Mouse (Mus musculus) hindbrain, embryonic 15.5 days (tissue): ENCODE data around the gene Gm28635. TPM values are rescaled to one million over a fixed set of nuclear protein-coding genes. Genes with fewer than 3 reads are reported as not detected.
"Not testable (repeated sequence)": the region's sequence is repeated elsewhere in the genome, so short reads cannot be mapped to it uniquely, and the experiment has no call there.

Experiments
- ATAC-seq: fragments of 200-750 bp; cut with Nextera tagmentation; 2 replicates; pipeline ENCODE4 v1.8.0; 2017; ENCODE audit warnings: low read depth, moderate number of reproducible peaks, moderate TSS enrichment; ENCODE audit not compliant: low FRiP score
- H3K27ac ChIP-seq: fragments of 300-500 bp; sonication (generic); replicated peaks from 2 replicates; pipeline ENCODE4 v1.5.1; 2015; ENCODE audit warnings: mild to moderate bottlenecking, inconsistent platforms
- H3K27me3 ChIP-seq: fragments of 300-500 bp; sonication (generic); 2 replicates; pipeline ENCODE4 v1.6.1; 2015; ENCODE audit warnings: control low read depth, inconsistent platforms
- H3K36me3 ChIP-seq: fragments of 300-500 bp; sonication (generic); 2 replicates; pipeline ENCODE4 v1.6.1; 2015; ENCODE audit warnings: control low read depth, inconsistent platforms
- H3K4me1 ChIP-seq: fragments of 300-500 bp; sonication (generic); replicated peaks from 2 replicates; pipeline ENCODE4 v1.6.1; 2015; ENCODE audit warnings: control low read depth, inconsistent platforms
- H3K4me2 ChIP-seq: fragments of 300-500 bp; sonication (generic); 2 replicates; pipeline ENCODE4 v1.6.1; 2015; ENCODE audit warnings: moderate library complexity, mild to moderate bottlenecking, inconsistent platforms
- H3K4me3 ChIP-seq: fragments of 300-500 bp; sonication (generic); 2 replicates; pipeline ENCODE4 v1.5.1; 2015; ENCODE audit warnings: mild to moderate bottlenecking, inconsistent platforms
- H3K9ac ChIP-seq: fragments of 300-500 bp; sonication (generic); 2 replicates; pipeline ENCODE4 v1.6.1; 2015; ENCODE audit warnings: inconsistent platforms
- H3K9me3 ChIP-seq: fragments of 300-500 bp; sonication (generic); 2 replicates; pipeline ENCODE4 v1.6.1; 2016; ENCODE audit warnings: control low read depth, inconsistent platforms
- WGBS: fragments of 180-500 bp; shearing (Covaris S2); methylation state at CpG from one replicate; pipeline ENCODE4 v1.1.7; 2015; 5-methylcytosine and 5-hydroxymethylcytosine counted together
- polyA plus RNA-seq: library from polyadenylated mRNA; unstranded; fragments of >200 nt; fragmentation: Nextera tagmentation; extraction: Ambion mirVana; gene quantifications from 2 replicates; pipeline ENCODE4 v1.2.1, GENCODE M21; 2015

Gene Gm28635
- polyA plus RNA-seq, 1 experiment from 2014 or later = not detected

GRCm38 (mm10) chr2:84679016-84679415 lies 1.2 kb upstream of the Gm28635 start, which contains the start of gene Tmx2:
Tmx2 (minus strand) TSS chr2:84679140.
- peak within 1 kb of the TSS; percentile 65 for H3K4me2 ChIP-seq
- no peaks in the 10 kb centered on the region for H3K27me3 ChIP-seq
- H3K9me3 ChIP-seq = no peaks in the 10 kb centered on the region
- peak within 1 kb of the TSS; percentile 85 for H3K27ac ChIP-seq
- peaks cover 29% of the 10 kb centered on the region for H3K4me1 ChIP-seq
- no peak for ATAC-seq
- WGBS = 19% methylated on average over 8 of the region's 8 CpGs
- peak within 1 kb of the TSS; percentile 77 for H3K9ac ChIP-seq
- H3K4me3 ChIP-seq = peak within 1 kb of the TSS; percentile 97
- peaks cover 22% of the 10 kb centered on the region for H3K36me3 ChIP-seq

- Histone ChIP-seq H3K9me3 (no peaks in the 10 kb centered on the region), H3K36me3 (peaks cover 36% of the 10 kb centered on the region), H3K9ac (peak overlapping the region; percentile 84), H3K4me2 (peak overlapping the region; percentile 63), H3K4me3 (peak overlapping the region; percentile 97), H3K27ac (peak overlapping the region; percentile 85), H3K4me1 (peaks cover 29% of the 10 kb centered on the region), H3K27me3 (no peaks in the 10 kb centered on the region)
- peak; percentile 73 for ATAC-seq
- 9% methylated on average over 22 of the region's 22 CpGs for WGBS
Observed at GRCm38 (mm10) chr2:84677270-84677967, 422 bp downstream of the Gm28635 start.

GRCm38 (mm10) chr2:84671535-84671934 lies 6.3 kb downstream of the Gm28635 start:
- Histone ChIP-seq H3K4me2 (peak overlapping the region; percentile 75), H3K36me3 (peaks cover 40% of the 10 kb centered on the region), H3K27ac (peak overlapping the region; percentile 94; the same call in 1 of the 2 replicates), H3K4me1 (peaks cover 27% of the 10 kb centered on the region)
- not testable (repeated sequence) for H3K9me3 ChIP-seq, H3K27me3 ChIP-seq, ATAC-seq, H3K4me3 ChIP-seq, H3K9ac ChIP-seq
- WGBS = 60% methylated on average over 4 of the region's 5 CpGs

- Histone ChIP-seq H3K36me3 (peaks cover 36% of the 10 kb centered on the region), H3K4me1 (peaks cover 19% of the 10 kb centered on the region), H3K4me3 (peak within 1 kb of the TSS; percentile 95), H3K9me3 (no peaks in the 10 kb centered on the region), H3K4me2 (peak within 1 kb of the TSS; percentile 75), H3K27me3 (no peaks in the 10 kb centered on the region), H3K9ac (peak within 1 kb of the TSS; percentile 92), H3K27ac (peak within 1 kb of the TSS; percentile 94)
- under 1% methylated on average over 20 of the region's 20 CpGs for WGBS
- ATAC-seq = peak; percentile 97
Observed at GRCm38 (mm10) chr2:84670569-84670933, 7.3 kb downstream of the Gm28635 start, which contains the start of gene Selenoh. Selenoh (minus strand) TSS chr2:84670770.

- WGBS = 2% methylated on average over 39 of the region's 39 CpGs
- Histone ChIP-seq H3K9me3 (no peaks in the 10 kb centered on the region), H3K27ac (peak overlapping the region; percentile 94), H3K9ac (peak overlapping the region; percentile 92), H3K27me3 (no peaks in the 10 kb centered on the region), H3K4me1 (peaks cover 19% of the 10 kb centered on the region), H3K4me3 (peak overlapping the region; percentile 95), H3K4me2 (peak overlapping the region; percentile 75), H3K36me3 (peaks cover 31% of the 10 kb centered on the region)
- ATAC-seq = peak; percentile 88
Observed at GRCm38 (mm10) chr2:84669828-84670568, 7.8 kb downstream of the Gm28635 start.

GRCm38 (mm10) chr2:84666081-84666480 lies 11.8 kb downstream of the Gm28635 start:
- peaks cover 15% of the 10 kb centered on the region for H3K4me1 ChIP-seq
- WGBS = 70% methylated on average over 12 of the region's 12 CpGs
- H3K27me3 ChIP-seq = no peaks in the 10 kb centered on the region
- H3K4me2 ChIP-seq = no peak overlapping the region
- peaks cover 6% of the 10 kb centered on the region; the same call in 1 of the 2 replicates for H3K36me3 ChIP-seq
- H3K9me3 ChIP-seq = no peaks in the 10 kb centered on the region
- no peak for ATAC-seq
- H3K4me3 ChIP-seq = no peak overlapping the region
- H3K9ac ChIP-seq = no peak overlapping the region
- H3K27ac ChIP-seq = no peak overlapping the region

- 35% methylated on average over 2 of the region's 2 CpGs for WGBS
- no peak overlapping the region for H3K9ac ChIP-seq
- no peak for ATAC-seq
- no peaks in the 10 kb centered on the region for H3K9me3 ChIP-seq
- no peaks in the 10 kb centered on the region for H3K4me1 ChIP-seq
- no peak overlapping the region for H3K27ac ChIP-seq
- no peaks in the 10 kb centered on the region for H3K27me3 ChIP-seq
- H3K36me3 ChIP-seq = no peaks in the 10 kb centered on the region
- no peak overlapping the region for H3K4me2 ChIP-seq
- no peak overlapping the region for H3K4me3 ChIP-seq
Observed at GRCm38 (mm10) chr2:84662866-84663265, 15.0 kb downstream of the Gm28635 start.

GRCm38 (mm10) chr2:84660253-84660652 lies 17.6 kb downstream of the Gm28635 start:
- no peak overlapping the region for H3K27ac ChIP-seq
- H3K4me3 ChIP-seq = no peak overlapping the region
- H3K9ac ChIP-seq = no peak overlapping the region
- no peaks in the 10 kb centered on the region for H3K4me1 ChIP-seq
- no peak overlapping the region for H3K4me2 ChIP-seq
- 68% methylated on average over 3 of the region's 3 CpGs for WGBS
- no peak for ATAC-seq
- no peaks in the 10 kb centered on the region for H3K27me3 ChIP-seq
- H3K9me3 ChIP-seq = no peaks in the 10 kb centered on the region
- no peaks in the 10 kb centered on the region for H3K36me3 ChIP-seq

GRCm38 (mm10) chr2:84658806-84659205 lies 19.0 kb downstream of the Gm28635 start, which contains the start of gene Btbd18:
Btbd18 (plus strand) TSS chr2:84659079.
- Histone ChIP-seq H3K36me3 (no peaks in the 10 kb centered on the region), H3K9me3 (no peaks in the 10 kb centered on the region), H3K4me1 (no peaks in the 10 kb centered on the region), H3K27me3 (no peaks in the 10 kb centered on the region), H3K4me2 (no peak within 1 kb of the TSS), H3K4me3 (no peak within 1 kb of the TSS), H3K9ac (no peak within 1 kb of the TSS), H3K27ac (no peak within 1 kb of the TSS)
- 93% methylated on average over 32 of the region's 32 CpGs for WGBS
- ATAC-seq = no peak

GRCm38 (mm10) chr2:84655864-84656263 lies 22.0 kb downstream of the Gm28635 start:
- Histone ChIP-seq H3K9me3 (no peaks in the 10 kb centered on the region), H3K36me3 (no peaks in the 10 kb centered on the region), H3K4me1 (0 out of 2 replicates have a peak, but pooled peaks cover 9% of the 10 kb centered on the region), H3K4me3 (no peak overlapping the region), H3K27ac (no peak overlapping the region), H3K27me3 (no peaks in the 10 kb centered on the region), H3K9ac (no peak overlapping the region), H3K4me2 (no peak overlapping the region)
- 71% methylated on average over 1 of the region's 1 CpGs for WGBS
- no peak for ATAC-seq

GRCm38 (mm10) chr2:84653354-84653753 lies 24.5 kb downstream of the Gm28635 start:
- H3K9ac ChIP-seq = no peak overlapping the region
- H3K4me1 ChIP-seq = 0 out of 2 replicates have a peak, but pooled peaks cover 9% of the 10 kb centered on the region
- H3K36me3 ChIP-seq = no peaks in the 10 kb centered on the region
- H3K4me2 ChIP-seq = no peak overlapping the region
- no peak overlapping the region for H3K27ac ChIP-seq
- no peak overlapping the region for H3K4me3 ChIP-seq
- H3K27me3 ChIP-seq = no peaks in the 10 kb centered on the region
- no peak for ATAC-seq
- H3K9me3 ChIP-seq = no peaks in the 10 kb centered on the region
